Mouse (Mus musculus): Measurements from ENCODE around the gene Lilra5.
"Not testable (repeated sequence)": the region's sequence is repeated elsewhere in the genome, so short reads cannot be mapped to it uniquely, and the experiment has no call there.

Lilra5 gene

GRCm38 (mm10) chr7:4237454-4237853 lies at the start of gene Lilra5:
Gene Lilra5, plus strand, starts transcription at chr7:4237754.
- no peak for DNase-seq (ENCODE audit: extremely low read depth, low read depth, low spot score)

GRCm38 (mm10) chr7:4207126-4207525 lies 30.4 kb upstream of the Lilra5 start:
- no peak for DNase-seq (ENCODE audit: extremely low read depth, low read depth, low spot score)

GRCm38 (mm10) chr7:4208626-4209025 lies 28.9 kb upstream of the Lilra5 start:
- DNase-seq (ENCODE audit: extremely low read depth, low read depth, low spot score) = no peak

- DNase-seq (ENCODE audit: extremely low read depth, low read depth, low spot score) = not testable (repeated sequence)
Measured at GRCm38 (mm10) chr7:4213436-4213835, 24.1 kb upstream of the Lilra5 start.

GRCm38 (mm10) chr7:4215396-4215795 lies 22.2 kb upstream of the Lilra5 start:
- no peak for DNase-seq (ENCODE audit: extremely low read depth, low read depth, low spot score)

- no peak for DNase-seq (ENCODE audit: extremely low read depth, low read depth, low spot score)
Measured at GRCm38 (mm10) chr7:4215805-4216204, 21.7 kb upstream of the Lilra5 start.

GRCm38 (mm10) chr7:4235536-4235935 lies 2.0 kb upstream of the Lilra5 start:
- DNase-seq (ENCODE audit: extremely low read depth, low read depth, low spot score) = no peak

- no peak for DNase-seq (ENCODE audit: extremely low read depth, low read depth, low spot score)
Measured at GRCm38 (mm10) chr7:4239038-4239721, 1.6 kb downstream of the Lilra5 start.

- DNase-seq (ENCODE audit: extremely low read depth, low read depth, low spot score) = not testable (repeated sequence)
Measured at GRCm38 (mm10) chr7:4251211-4251610, 13.7 kb downstream of the Lilra5 start.

- DNase-seq (ENCODE audit: extremely low read depth, low read depth, low spot score) = not testable (repeated sequence)
Measured at GRCm38 (mm10) chr7:4256060-4256459, 18.5 kb downstream of the Lilra5 start.

GRCm38 (mm10) chr7:4260521-4260920 lies 23.0 kb downstream of the Lilra5 start:
- not testable (repeated sequence) for DNase-seq (ENCODE audit: extremely low read depth, low read depth, low spot score)

- not testable (repeated sequence) for DNase-seq (ENCODE audit: extremely low read depth, low read depth, low spot score)
Measured at GRCm38 (mm10) chr7:4272106-4272505, 34.6 kb downstream of the Lilra5 start.

- not testable (repeated sequence) for DNase-seq (ENCODE audit: extremely low read depth, low read depth, low spot score)
Measured at GRCm38 (mm10) chr7:4273874-4274273, 36.3 kb downstream of the Lilra5 start.

- DNase-seq (ENCODE audit: extremely low read depth, low read depth, low spot score) = not testable (repeated sequence)
Measured at GRCm38 (mm10) chr7:4275500-4275899, 37.9 kb downstream of the Lilra5 start.

- no peak for DNase-seq (ENCODE audit: extremely low read depth, low read depth, low spot score)
Measured at GRCm38 (mm10) chr7:4292638-4293037, 55.1 kb downstream of the Lilra5 start.
